Mouse (Mus musculus) embryo, embryonic 11.5 days (tissue): ENCODE data around the gene Mmp19.
"Not testable (repeated sequence)": the region's sequence is repeated elsewhere in the genome, so short reads cannot be mapped to it uniquely, and the experiment has no call there.

ENCODE experiments used
- DNase-seq: peaks from one replicate; pipeline ENCODE4 v3.0.0-alpha.2; 2012; ENCODE audit warnings: low read depth, low spot score

The Mmp19 gene

DNA sequence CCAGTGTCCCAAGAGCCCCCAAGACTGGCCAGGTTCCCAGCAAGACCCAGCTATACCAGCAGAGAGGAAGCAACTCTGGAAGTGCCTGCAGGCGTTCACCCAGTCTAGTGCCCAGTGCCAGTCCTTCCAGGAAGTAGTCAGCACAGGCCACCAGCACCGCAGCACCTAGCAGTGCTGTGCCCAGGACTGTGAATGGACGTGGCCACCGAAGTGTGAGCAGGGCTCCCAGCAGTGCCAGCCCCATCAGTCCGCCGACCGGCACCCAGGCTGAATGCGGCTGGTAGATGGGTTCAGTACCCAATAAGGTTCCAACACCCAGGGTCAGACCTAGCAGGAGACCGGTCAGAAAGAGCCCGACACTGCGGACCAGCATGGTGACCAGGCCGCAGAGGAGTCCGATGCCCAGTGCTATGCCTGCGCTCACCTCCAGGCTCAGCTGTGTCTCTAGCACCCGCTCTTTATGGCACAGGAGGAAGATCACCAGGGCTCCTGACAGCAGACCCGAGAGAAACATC, 11.3 kb downstream of the Mmp19 start:
- no peak for DNase-seq

DNA sequence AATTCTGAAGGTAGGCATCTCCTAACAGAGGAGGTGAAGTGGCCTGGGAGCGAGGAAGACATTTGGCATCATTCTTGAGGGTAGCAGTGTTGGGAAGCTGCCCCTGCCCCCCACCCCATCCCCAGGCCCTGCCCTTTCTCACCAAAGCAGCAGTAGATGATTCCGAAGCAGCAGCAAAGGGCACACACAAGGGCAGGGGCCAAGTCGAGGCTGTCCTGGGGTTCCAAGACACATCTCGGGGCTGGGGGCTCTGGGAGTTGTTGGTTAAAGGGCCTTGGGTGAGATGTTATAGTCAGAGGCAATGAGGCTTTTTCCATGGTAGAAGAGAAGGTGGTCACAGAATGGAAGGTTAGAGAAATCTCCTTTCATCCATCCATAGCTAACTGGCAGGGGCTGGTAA, 12.2 kb downstream of the Mmp19 start:
- no peak for DNase-seq

GRCm38 (mm10) chr10:128803361-128803760, 12.7 kb downstream of the Mmp19 start:
- DNase-seq = no peak

GRCm38 (mm10) chr10:128803771-128804270, 13.1 kb downstream of the Mmp19 start, which contains the start of gene Dnajc14:
Dnajc14 (plus strand) TSS chr10:128804062.
- peak; percentile 14 for DNase-seq

- DNase-seq = peak; percentile 70
Observed at GRCm38 (mm10) chr10:128804271-128805091, 13.8 kb downstream of the Mmp19 start, which contains the start of gene Tmem198b. Tmem198b (minus strand) TSS chr10:128804370.

GRCm38 (mm10) chr10:128805092-128806000, 14.6 kb downstream of the Mmp19 start:
- peak; percentile 98 for DNase-seq

GRCm38 (mm10) chr10:128806086-128806485, 15.4 kb downstream of the Mmp19 start:
- no peak for DNase-seq

DNA sequence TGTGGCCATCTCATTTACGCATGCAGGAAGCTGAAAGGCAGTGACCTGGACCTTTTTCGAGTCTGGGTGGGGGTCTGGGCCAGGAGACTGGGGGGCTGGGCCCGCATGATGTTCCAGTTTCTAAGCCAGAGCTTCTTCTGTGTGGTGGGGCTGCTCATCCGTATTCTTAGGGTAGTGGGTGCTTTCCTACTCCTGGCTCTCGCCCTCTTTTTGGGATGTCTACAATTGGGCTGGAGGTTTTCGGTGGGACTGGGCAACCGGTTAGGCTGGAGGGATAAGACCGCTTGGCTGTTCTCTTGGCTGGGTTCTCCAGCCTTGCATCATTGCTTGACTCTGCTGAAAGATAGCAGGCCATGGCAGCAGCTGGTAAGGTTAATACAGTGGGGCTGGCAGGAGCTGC, 16.3 kb downstream of the Mmp19 start:
- DNase-seq = no peak

DNA sequence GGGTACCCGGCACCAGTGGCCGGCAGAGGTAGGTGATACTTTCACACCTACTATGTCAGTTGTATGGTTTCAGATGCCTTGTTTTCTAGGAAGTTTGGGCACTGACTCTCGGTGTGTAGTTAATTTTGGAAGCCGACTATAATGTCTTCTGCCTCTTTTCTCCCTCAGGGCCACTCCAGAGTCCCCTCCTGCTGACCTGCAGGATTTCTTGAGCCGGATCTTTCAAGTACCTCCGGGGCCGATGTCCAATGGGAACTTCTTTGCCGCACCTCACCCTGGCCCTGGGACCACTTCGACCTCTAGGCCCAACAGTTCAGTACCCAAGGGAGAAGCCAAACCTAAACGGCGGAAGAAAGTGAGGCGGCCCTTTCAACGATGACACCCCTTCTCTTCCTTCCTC, 26.3 kb downstream of the Mmp19 start, which contains the start of gene Sarnp:
Gene Sarnp (plus strand): TSS at position 301 of the 400 bp plus-strand sequence.
- DNase-seq = no peak

DNA sequence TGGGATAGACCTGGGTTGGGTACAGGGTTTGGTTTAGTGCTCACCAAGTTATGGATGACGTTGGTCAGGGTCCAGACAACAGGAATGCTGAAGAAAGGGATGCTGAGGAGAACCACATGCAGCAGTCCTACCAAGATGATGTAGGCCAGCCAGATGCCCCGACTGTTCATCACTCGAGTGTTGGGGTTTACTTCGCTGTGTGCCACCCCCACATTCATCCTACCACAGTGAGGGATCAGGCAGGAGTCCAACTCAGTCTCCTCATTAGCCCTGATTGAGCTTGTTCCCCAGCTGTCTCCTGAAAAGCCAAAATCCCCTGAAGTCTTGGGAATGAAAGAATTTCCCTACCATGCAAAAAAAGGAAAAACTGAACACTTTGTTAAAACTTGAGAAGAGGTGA, 29.5 kb downstream of the Mmp19 start:
- no peak for DNase-seq

DNA sequence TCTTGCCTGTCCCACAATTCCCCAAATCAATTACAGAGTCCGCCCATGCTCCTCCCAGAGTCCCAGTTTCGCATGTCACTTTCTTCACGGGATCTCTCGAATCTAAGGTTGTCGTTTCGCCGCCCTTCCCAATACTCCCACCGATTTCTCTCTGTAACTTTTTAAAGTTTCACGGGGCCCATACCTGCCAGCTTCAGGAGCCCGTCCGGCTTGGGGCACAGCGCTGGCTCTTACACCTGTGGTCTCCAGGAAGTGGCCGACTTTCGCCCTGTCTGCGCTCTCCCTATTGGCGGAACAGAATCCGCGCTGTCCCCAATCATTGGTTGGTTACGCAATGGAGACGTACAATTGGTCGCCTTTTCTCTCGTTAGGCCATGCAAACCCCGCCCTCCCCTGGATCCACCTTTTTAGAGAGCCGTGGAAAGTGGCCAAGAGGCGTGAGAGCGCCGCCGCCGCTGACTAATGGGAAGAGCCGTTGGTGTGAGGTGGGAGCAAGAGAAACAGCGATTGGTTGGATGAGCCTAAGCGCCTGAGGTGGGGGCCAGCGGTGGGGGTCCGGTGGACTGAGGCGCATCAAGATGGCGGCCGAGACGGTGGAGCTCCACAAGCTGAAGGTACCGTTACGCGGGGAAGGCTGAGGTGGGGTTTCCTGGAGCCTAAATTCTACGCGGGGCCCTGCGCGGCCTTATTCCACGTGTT, 30.8 kb downstream of the Mmp19 start, which contains the start of gene Ormdl2:
Gene Ormdl2 (minus strand): TSS at position 288 of the 699 bp plus-strand sequence.
- peak; percentile 99 for DNase-seq

DNA sequence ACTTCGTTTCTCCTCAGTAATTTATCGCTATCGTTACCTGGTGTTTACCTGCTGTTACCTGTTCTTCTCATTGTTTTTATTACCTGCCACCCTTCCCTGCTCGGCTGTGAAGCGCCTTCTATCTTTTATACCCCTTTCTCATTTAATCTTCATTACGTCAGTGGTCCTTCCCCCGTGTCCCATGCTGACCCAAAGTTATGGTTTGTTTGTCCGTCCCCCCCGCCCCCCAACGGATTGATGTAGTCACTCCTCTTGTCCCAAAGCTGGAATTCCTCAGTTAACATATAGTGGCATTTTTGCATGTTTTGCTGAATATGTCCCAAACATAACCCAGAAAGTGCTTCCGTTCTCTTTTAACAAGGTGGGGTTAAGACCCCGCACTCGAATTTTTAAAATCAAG, 31.4 kb downstream of the Mmp19 start:
- DNase-seq = no peak

DNA sequence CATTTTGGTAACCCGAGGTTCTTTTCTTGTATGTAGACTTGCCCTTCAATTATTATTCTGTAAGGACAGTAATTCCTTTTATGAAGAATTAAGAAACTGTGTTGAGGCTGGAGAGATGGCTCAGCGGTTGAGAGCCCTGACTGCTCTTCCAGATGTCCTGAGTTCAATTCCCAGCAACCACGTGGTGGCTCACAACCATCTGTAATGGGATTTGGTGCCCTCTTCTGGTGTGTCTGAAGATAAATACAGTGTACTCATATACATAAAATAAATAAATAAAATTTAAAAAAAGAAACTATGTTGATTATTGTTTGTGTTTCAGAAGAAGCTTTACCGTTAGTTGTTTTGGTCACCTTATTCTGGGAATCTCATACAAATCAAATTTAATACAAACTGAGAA, 32.4 kb downstream of the Mmp19 start:
- DNase-seq = not testable (repeated sequence)

DNA sequence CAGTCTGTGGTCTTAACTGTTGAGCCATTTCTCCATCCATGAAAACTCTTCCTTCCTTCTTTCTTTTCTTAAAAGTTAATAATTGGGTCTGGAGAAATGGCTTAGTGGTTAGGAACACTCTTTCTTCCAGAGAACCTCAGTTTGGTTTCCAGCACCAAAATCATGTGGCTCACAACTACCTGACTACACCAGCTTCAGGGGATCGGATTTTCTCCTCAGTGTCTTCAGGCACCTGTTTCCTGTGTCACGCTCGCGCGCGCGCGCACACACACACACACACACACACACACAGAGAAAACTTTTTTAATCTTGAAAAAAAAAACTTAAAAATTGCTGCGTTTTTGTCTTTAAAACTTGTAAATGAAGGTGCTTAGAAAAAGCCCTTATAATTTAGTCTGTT, 33.1 kb downstream of the Mmp19 start:
- no peak for DNase-seq

DNA sequence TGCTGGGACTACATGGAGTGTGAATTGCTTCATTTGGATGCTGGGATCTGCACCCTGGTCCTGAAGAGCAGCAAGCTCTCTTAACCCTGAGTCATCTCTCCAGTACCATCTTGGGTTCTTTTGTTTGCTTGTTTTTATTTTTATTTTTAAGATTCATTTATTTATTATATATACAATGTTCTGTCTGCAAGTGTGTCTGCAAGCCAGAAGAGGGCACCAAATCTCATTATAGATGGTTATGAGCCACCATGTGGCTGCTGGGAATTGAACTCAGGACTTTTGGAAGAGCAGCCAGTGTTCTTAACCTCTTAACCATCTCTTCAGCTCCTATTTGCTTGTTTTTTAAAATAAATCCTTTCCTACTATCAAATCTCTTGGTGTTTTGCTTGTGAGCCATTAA, 46.7 kb downstream of the Mmp19 start:
- no peak for DNase-seq

DNA sequence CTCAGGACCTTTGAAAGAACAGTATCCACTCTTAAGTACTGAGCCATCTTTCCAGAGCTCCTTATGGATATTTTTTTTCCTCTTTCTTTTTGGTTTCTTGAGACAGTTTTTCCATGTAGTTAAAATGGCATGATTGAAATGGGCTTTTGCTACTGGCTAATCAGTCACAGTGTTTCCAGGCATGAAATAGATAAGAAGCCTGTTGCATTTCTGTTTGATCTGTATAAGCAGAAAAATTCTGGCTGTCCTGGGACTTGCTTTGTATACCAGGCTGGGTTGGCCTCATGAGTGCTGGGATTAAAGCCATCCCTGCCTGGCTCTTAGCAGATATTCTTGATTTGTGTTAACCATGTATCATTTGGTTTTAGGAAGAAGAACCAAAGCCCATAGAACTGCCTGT, 48.7 kb downstream of the Mmp19 start:
- DNase-seq = no peak

- no peak for DNase-seq
Observed at GRCm38 (mm10) chr10:128840612-128841011, 49.9 kb downstream of the Mmp19 start.

DNA sequence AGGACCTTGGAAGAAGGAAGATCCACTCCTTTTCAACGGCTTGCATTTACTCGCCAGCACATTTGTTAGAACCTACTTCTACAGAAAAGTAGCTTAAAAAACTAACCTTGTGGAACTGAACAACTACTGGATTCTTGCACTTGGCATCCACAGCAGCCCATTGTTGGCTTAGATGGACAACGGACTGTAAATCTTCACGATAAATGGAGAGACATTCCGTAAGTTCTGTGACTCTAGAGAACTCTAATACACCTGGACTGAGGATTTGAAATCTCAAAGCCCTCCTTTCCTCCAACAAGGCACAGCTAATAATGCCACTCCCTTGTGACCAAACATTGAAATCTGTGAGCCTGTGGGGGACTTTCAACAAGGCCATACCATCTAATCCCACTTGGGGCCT, 52.5 kb downstream of the Mmp19 start:
- DNase-seq = no peak

DNA sequence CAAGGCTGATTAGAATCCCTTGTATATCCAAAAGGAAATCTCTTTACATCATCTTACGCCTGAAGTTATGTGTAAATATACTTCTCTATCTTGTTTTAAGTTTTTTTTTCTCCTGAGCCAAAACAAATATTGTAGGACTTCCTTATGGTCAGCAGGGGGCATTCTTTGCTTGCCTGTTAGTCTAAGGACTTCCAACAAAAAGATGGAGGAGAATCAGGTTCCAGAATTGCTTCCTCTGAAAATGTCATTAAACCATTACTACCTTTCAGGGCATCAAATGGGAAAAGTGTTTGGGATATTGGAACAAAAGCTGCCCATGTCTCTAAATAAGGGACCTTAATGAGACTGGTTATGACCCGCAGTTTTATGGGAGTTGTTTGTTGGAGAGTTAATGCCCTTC, 54.8 kb downstream of the Mmp19 start:
- DNase-seq = peak; percentile 24

DNA sequence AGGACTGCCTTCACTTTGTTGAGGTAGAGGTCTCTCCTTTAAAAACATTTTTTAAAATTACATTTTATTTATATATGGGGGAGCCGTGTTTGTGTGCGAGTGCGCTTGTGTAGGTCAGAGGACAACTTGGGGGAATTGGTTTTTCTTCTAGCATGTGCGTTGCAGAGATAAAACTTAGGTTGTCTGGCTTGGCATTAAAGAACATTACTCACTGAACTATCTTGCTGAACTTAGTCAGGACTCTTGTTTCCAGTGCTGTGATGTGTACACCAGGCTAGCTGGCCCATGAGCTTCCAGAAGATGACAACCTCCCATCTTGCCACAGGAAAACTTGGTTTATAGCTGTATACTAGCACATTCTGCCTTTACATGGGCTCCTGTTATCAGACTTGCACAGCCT, 56.0 kb downstream of the Mmp19 start:
- no peak for DNase-seq

DNA sequence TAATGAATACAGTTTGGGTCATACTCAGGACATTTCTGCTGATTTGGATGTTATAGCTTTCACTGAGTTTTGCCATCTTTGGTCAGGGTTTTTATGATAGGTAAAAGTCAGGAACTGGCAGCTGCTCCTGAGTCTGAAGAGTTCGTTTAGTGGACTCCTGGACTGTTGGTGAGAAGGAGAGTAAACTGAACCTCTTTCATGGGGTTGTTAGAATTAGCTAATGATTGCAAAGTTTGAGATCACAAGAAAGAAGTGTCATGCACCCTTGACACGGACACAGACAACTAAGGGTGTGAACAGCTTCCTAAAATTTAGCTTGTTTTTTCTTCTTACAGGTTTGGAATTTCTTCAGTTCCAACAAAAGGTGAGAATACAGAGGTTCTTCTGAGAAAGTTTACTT, 57.7 kb downstream of the Mmp19 start:
- no peak for DNase-seq
